Mouse (Mus musculus) bone marrow, adult 2 months (tissue): ENCODE measurements around the gene Gm2663.

Experiments used
- CTCF ChIP-seq: fragments of 200-500 bp; IDR thresholded peaks from 2 replicates; pipeline ENCODE4 v1.5.1; 2011; ENCODE audit warnings: low read length, control low read depth; ENCODE audit not compliant: control insufficient read depth, insufficient read depth
- POLR2A ChIP-seq: fragments of 200-500 bp; IDR thresholded peaks from 2 replicates; pipeline ENCODE4 v1.6.1; 2011; ENCODE audit warnings: low read depth, mild to moderate bottlenecking, control low read depth, low read length, borderline replicate concordance; ENCODE audit not compliant: control insufficient read depth

GRCm38 (mm10) chr6:40951770-40952169, 47.5 kb downstream of the Gm2663 start, which contains the start of gene Gm4744:
- TF ChIP-seq CTCF (no peak), POLR2A (no peak)
